Mouse (Mus musculus): ENCODE measurements around the gene Mlx.
A peak's percentile ranks its signal among the peaks of the same experiment; 100 is the strongest.
"Not testable (repeated sequence)": the region's sequence is repeated elsewhere in the genome, so short reads cannot be mapped to it uniquely, and the experiment has no call there.

The Mlx gene

DNA sequence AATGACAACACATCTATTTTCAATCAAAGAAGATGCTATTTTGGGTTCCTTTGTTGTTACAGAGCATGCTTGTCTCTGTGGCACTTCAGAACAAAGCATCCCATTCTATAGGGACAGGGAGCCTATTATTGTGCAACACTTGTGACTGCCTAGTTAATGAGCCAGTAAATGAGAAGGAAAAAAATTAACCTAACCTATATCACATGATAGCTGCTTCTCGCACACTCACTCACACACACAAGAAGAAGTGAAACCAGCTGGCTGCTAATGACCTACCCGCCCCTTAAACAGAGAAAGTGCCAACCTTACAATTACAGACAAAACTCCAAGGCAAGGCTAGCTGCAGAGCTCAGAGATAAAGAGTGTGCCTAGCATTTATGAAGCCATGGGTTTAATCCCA, 28.5 kb downstream of the Mlx start:
- H3K4me1 ChIP-seq (replicated peaks; ENCODE audit: low read depth, low read length), result peaks cover 42% of the 10 kb centered on the region
- TF ChIP-seq NANOG (IDR thresholded peaks at IDR 0.05; ENCODE audit: borderline replicate concordance, low read length), result no peak
- no peak for TF ChIP-seq CTCF (conservative IDR thresholded peaks at IDR 0.05; ENCODE audit: low read length)
- no peak for TF ChIP-seq POU5F1 (IDR thresholded peaks at IDR 0.05; ENCODE audit: borderline replicate concordance, low read length)
- H3K9me3 ChIP-seq (ENCODE audit: low read length), result no peaks in the 10 kb centered on the region
- H3K27me3 ChIP-seq (ENCODE audit: insufficient read depth, low read length), result no peaks in the 10 kb centered on the region
- peaks cover 31% of the 10 kb centered on the region for H3K36me3 ChIP-seq (ENCODE audit: insufficient read depth, low read length)
- no peak overlapping the region for H3K4me3 ChIP-seq (replicated peaks; ENCODE audit: low read length)

DNA sequence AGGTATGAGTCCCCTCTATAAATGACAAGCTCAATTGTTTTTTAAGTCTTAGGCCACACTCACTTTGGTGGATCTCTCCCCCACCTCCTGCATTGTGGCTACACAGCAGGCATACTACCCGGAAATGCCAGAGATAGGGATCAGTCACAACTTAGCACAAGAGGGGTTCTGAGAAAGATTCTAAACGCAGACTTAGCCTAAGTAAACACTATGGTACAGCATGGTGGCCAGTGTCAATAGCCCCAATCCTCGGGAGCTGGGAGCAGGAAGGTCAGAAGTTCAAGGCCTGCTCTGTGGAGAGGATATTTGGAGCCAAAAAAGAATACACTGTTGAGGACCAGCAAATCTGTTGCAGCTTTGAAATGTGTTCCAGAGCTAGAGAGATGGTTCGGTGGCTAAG, 31.0 kb downstream of the Mlx start:
- H3K9me3 ChIP-seq (ENCODE audit: low read length), result no peaks in the 10 kb centered on the region
- TF ChIP-seq NANOG (IDR thresholded peaks at IDR 0.05; ENCODE audit: borderline replicate concordance, low read length) (no peak), POU5F1 (IDR thresholded peaks at IDR 0.05; ENCODE audit: borderline replicate concordance, low read length) (no peak), CTCF (conservative IDR thresholded peaks at IDR 0.05; ENCODE audit: low read length) (no peak)
- peak overlapping the region; percentile 97 for H3K4me3 ChIP-seq (replicated peaks; ENCODE audit: low read length)
- H3K27me3 ChIP-seq (ENCODE audit: insufficient read depth, low read length), result no peaks in the 10 kb centered on the region
- H3K36me3 ChIP-seq (ENCODE audit: insufficient read depth, low read length), result peaks cover 43% of the 10 kb centered on the region
- H3K4me1 ChIP-seq (replicated peaks; ENCODE audit: low read depth, low read length), result peaks cover 40% of the 10 kb centered on the region

DNA sequence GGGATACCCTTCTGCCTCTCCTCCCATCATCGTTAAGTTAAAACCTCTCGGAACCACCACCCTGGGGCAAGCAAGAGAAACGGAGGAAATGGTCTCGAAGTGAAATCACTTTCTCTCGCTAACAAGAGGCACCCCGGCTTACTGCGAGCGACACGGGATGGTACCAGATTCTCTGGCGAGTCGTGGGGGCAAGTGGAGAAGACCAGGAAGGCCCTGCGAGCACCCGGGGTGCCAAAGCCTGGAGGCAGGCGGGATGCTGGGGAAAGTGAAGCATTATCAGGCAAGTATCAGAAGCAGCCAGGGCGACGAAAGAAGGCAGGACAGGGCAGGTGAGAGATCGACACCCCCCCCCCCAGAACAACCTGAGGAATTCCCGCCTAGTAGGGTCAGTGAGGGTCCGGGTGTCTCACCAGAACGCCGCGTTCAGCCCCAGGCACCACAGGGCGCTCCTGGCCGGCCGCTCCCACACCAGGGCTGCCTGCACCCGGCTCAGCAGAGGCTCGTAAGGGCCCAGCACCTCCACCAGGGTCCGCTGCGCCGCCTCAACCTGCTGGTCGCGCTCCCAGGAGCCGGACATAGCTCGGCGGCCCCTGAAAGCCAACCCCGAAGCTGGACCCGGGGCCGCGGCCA, 32.2 kb downstream of the Mlx start:
- TF ChIP-seq NANOG (IDR thresholded peaks at IDR 0.05; ENCODE audit: borderline replicate concordance, low read length) (no peak), POU5F1 (IDR thresholded peaks at IDR 0.05; ENCODE audit: borderline replicate concordance, low read length) (no peak), CTCF (conservative IDR thresholded peaks at IDR 0.05; ENCODE audit: low read length) (no peak)
- peak overlapping the region; percentile 97 for H3K4me3 ChIP-seq (replicated peaks; ENCODE audit: low read length)
- H3K36me3 ChIP-seq (ENCODE audit: insufficient read depth, low read length), result peaks cover 54% of the 10 kb centered on the region
- peaks cover 40% of the 10 kb centered on the region for H3K4me1 ChIP-seq (replicated peaks; ENCODE audit: low read depth, low read length)
- H3K9me3 ChIP-seq (ENCODE audit: low read length), result no peaks in the 10 kb centered on the region
- H3K27me3 ChIP-seq (ENCODE audit: insufficient read depth, low read length), result no peaks in the 10 kb centered on the region

DNA sequence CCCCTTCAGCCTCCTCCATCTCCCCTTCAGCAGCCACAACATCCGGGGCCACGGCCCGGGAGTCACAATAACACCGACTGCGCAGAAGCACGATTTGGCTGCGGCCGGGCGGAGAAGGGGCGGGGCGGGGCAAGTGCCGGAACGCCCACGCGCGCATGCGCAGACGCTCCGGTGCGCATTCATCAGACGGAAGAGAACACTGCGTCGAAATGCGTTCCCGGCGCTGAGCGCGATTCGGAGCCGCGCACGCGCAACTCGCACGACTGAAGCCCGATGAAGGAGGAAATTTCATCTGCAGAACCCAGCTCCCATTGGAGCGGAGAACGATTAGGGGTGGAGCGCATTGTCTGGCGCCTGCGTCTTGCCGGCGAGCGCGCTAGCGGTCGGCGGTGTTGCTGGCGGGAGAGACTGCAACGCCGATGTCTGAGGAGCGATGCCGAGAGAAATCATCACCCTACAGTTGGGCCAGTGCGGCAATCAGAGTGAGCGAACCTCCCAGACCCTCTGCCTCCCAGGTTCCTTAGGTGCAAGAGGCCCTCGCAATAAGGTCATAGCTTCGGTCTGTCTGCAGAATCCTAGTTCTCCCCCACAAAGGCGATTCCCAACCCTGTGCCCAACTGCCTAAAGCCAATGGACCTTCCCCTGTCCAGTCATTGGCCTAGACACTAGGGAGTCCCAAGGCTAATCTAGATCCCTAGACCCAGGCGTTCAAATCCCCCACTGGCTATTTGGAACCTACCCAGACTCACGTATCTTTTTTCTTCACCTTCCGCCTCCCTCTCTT, 32.9 kb downstream of the Mlx start, which contains the start of the genes Retreg3 and Tubg1:
Gene Retreg3, minus strand, starts transcription at position 133 of the 784 bp plus-strand sequence.
Gene Tubg1, plus strand, starts transcription at position 178 of the 784 bp plus-strand sequence.
- TF ChIP-seq CTCF (conservative IDR thresholded peaks at IDR 0.05; ENCODE audit: low read length) (no peak), POU5F1 (IDR thresholded peaks at IDR 0.05; ENCODE audit: borderline replicate concordance, low read length) (no peak), NANOG (IDR thresholded peaks at IDR 0.05; ENCODE audit: borderline replicate concordance, low read length) (no peak)
- Histone ChIP-seq H3K4me3 (replicated peaks; ENCODE audit: low read length) (peak within 1 kb of the TSS; percentile 97), H3K4me1 (replicated peaks; ENCODE audit: low read depth, low read length) (peaks cover 40% of the 10 kb centered on the region), H3K9me3 (ENCODE audit: low read length) (no peaks in the 10 kb centered on the region), H3K27me3 (ENCODE audit: insufficient read depth, low read length) (no peaks in the 10 kb centered on the region), H3K36me3 (ENCODE audit: insufficient read depth, low read length) (peaks cover 61% of the 10 kb centered on the region)

DNA sequence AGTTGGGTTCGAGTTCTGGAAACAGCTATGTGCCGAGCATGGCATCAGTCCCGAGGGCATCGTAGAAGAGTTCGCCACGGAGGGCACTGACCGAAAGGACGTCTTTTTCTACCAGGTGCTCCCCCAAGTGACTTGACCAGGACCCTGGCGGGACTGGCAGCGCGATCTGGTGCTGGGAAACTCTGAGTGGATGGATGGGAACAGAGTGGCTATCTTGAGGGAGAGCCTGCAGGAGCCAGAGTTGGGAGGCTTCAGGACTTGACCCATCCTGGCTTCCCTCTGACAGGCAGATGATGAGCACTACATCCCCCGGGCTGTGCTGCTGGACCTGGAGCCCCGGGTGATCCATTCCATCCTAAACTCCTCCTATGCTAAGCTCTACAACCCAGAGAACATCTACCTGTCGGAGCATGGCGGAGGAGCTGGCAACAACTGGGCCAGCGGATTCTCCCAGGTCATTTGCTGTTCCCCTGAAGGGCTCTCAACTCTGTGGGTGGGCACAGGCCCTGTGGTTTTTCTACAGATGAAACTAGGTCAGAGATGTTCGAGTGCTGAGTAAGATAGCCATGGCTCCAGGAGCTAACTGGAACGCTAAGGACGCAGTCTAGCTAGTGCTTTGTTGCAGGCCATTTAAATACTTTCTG, 33.6 kb downstream of the Mlx start:
- peaks cover 67% of the 10 kb centered on the region for H3K36me3 ChIP-seq (ENCODE audit: insufficient read depth, low read length)
- TF ChIP-seq CTCF (conservative IDR thresholded peaks at IDR 0.05; ENCODE audit: low read length) (no peak), NANOG (IDR thresholded peaks at IDR 0.05; ENCODE audit: borderline replicate concordance, low read length) (no peak), POU5F1 (IDR thresholded peaks at IDR 0.05; ENCODE audit: borderline replicate concordance, low read length) (no peak)
- peak overlapping the region; percentile 97 for H3K4me3 ChIP-seq (replicated peaks; ENCODE audit: low read length)
- H3K9me3 ChIP-seq (ENCODE audit: low read length), result no peaks in the 10 kb centered on the region
- H3K4me1 ChIP-seq (replicated peaks; ENCODE audit: low read depth, low read length), result peaks cover 34% of the 10 kb centered on the region
- no peaks in the 10 kb centered on the region for H3K27me3 ChIP-seq (ENCODE audit: insufficient read depth, low read length)

DNA sequence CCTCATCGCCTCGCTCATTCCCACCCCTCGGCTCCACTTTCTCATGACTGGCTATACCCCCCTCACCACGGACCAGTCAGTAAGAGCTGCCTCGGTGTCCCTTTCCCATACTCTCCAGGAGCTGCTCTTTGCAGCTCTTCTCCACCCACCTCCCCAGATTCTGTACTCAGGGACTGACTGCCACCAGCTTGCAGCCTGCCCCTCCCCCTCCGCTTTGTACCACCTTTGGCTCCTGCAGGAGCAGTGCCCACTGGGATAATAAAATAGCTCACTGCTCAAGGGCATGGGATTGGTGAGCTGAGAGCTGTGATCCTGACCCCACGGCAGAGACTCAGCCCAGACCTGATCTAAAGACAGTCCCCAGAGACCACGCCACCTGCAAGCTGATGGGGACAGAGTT, 37.4 kb downstream of the Mlx start:
- not testable (repeated sequence) for H3K9me3 ChIP-seq (ENCODE audit: low read length); H3K4me3 ChIP-seq (replicated peaks; ENCODE audit: low read length); H3K27me3 ChIP-seq (ENCODE audit: insufficient read depth, low read length)
- peaks cover 58% of the 10 kb centered on the region for H3K36me3 ChIP-seq (ENCODE audit: insufficient read depth, low read length)
- peaks cover 16% of the 10 kb centered on the region for H3K4me1 ChIP-seq (replicated peaks; ENCODE audit: low read depth, low read length)

DNA sequence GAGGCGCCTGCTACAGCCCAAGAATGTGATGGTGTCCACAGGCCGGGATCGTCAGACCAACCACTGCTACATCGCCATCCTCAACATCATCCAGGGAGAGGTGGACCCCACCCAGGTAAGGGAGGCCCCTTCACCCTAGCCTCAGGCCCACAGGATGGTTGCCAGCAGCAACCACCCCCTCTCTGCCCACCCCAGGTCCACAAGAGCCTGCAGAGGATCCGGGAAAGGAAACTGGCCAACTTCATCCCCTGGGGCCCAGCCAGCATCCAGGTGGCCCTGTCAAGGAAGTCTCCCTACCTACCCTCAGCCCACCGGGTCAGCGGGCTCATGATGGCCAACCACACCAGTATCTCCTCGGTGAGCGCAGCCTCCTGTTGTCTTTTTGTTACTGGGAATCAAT, 37.9 kb downstream of the Mlx start:
- not testable (repeated sequence) for H3K27me3 ChIP-seq (ENCODE audit: insufficient read depth, low read length); H3K9me3 ChIP-seq (ENCODE audit: low read length); H3K4me3 ChIP-seq (replicated peaks; ENCODE audit: low read length)
- H3K36me3 ChIP-seq (ENCODE audit: insufficient read depth, low read length), result peaks cover 58% of the 10 kb centered on the region
- H3K4me1 ChIP-seq (replicated peaks; ENCODE audit: low read depth, low read length), result peaks cover 17% of the 10 kb centered on the region

DNA sequence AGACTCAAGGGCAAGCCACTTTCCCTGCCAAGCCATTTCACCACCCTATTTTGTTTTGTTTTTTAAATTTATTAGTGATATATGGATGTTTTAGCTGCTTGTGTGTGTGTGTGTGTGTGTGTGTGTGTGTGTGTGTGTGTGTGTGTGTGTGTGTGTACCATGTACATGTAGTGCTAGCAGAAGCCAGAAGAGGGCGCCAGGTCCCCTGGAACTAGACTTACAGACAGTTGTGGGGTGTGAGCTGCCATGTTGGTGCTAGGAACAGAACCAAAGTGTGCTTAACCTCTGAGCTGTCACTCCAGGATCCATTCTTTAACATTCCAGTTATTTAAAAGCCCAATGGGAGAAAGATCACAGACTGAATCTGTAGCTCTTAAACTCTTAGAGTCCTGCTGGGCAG, 40.0 kb downstream of the Mlx start:
- TF ChIP-seq CTCF (conservative IDR thresholded peaks at IDR 0.05; ENCODE audit: low read length) (peak; percentile 34), NANOG (IDR thresholded peaks at IDR 0.05; ENCODE audit: borderline replicate concordance, low read length) (no peak)
- Histone ChIP-seq H3K36me3 (ENCODE audit: insufficient read depth, low read length) (peaks cover 48% of the 10 kb centered on the region), H3K9me3 (ENCODE audit: low read length) (no peaks in the 10 kb centered on the region), H3K4me3 (replicated peaks; ENCODE audit: low read length) (no peak overlapping the region), H3K27me3 (ENCODE audit: insufficient read depth, low read length) (peaks cover 6% of the 10 kb centered on the region; the same call in 1 of the 2 replicates), H3K4me1 (replicated peaks; ENCODE audit: low read depth, low read length) (peaks cover 18% of the 10 kb centered on the region)

Data from E14TG2a.4 (cell line).